Mouse (Mus musculus) stomach, embryonic 14.5 days (tissue): ENCODE results near the gene Wasf3. TPM values are rescaled to one million over a fixed set of nuclear protein-coding genes. Genes with fewer than 3 reads are reported as not detected.
"Not testable (repeated sequence)": the region's sequence is repeated elsewhere in the genome, so short reads cannot be mapped to it uniquely, and the experiment has no call there.

Source experiments
- ATAC-seq: fragments of 200-750 bp; cut with Nextera tagmentation; 2 replicates; pipeline ENCODE4 v1.8.0; 2017; ENCODE audit warnings: low read depth, moderate TSS enrichment; ENCODE audit not compliant: insufficient number of reproducible peaks, insufficient read depth, low FRiP score
- H3K27ac ChIP-seq: fragments of 300-500 bp; sonication (generic); 2 replicates; pipeline ENCODE4 v1.5.1; 2014; ENCODE audit warnings: mild to moderate bottlenecking, low read length, moderate library complexity, mixed read lengths
- H3K27me3 ChIP-seq: fragments of 300-500 bp; sonication (generic); 2 replicates; pipeline ENCODE4 v1.6.1; 2014; ENCODE audit warnings: low read length, control low read depth, mixed read lengths; ENCODE audit not compliant: control insufficient read depth, insufficient read depth
- H3K36me3 ChIP-seq: fragments of 300-500 bp; sonication (generic); 2 replicates; pipeline ENCODE4 v1.6.1; 2014; ENCODE audit warnings: mild to moderate bottlenecking, control low read depth, low read length, moderate library complexity, mixed read lengths; ENCODE audit not compliant: control insufficient read depth, insufficient read depth
- H3K4me1 ChIP-seq: fragments of 300-500 bp; sonication (generic); 2 replicates; pipeline ENCODE4 v1.6.1; 2014; ENCODE audit warnings: low read length, control low read depth, mixed read lengths; ENCODE audit not compliant: control insufficient read depth, insufficient read depth
- H3K4me2 ChIP-seq: fragments of 300-500 bp; sonication (generic); replicated peaks from 2 replicates; pipeline ENCODE4 v1.6.1; 2014; ENCODE audit warnings: low read depth, low read length, control low read depth
- H3K4me3 ChIP-seq: fragments of 300-500 bp; sonication (generic); 2 replicates; pipeline ENCODE4 v1.5.1; 2014; ENCODE audit warnings: low read depth, low read length, control low read depth
- H3K9ac ChIP-seq: fragments of 300-500 bp; sonication (generic); replicated peaks from 2 replicates; pipeline ENCODE4 v1.6.1; 2014; ENCODE audit warnings: low read depth, mild to moderate bottlenecking, control low read depth, low read length, moderate library complexity, mixed read lengths
- H3K9me3 ChIP-seq: fragments of 300-500 bp; sonication (generic); 2 replicates; pipeline ENCODE4 v1.6.1; 2016; ENCODE audit warnings: low read depth, low read length, control low read depth; ENCODE audit not compliant: control insufficient read depth
- WGBS: fragments of 180-500 bp; shearing (Covaris S2); extraction: QIAGEN DNeasy Blood & Tissue Kit; methylation state at CpG from one replicate; pipeline ENCODE4 v1.1.7; 2014; 5-methylcytosine and 5-hydroxymethylcytosine counted together
- polyA plus RNA-seq: library from polyadenylated mRNA; unstranded; fragments of >200 nt; fragmentation: Nextera tagmentation; extraction: Ambion mirVana; gene quantifications from 2 replicates; pipeline ENCODE4 v1.2.1, GENCODE M21; 2014

Gene Wasf3
- polyA plus RNA-seq, 1 experiment from 2014 or later: 1.8 TPM

DNA sequence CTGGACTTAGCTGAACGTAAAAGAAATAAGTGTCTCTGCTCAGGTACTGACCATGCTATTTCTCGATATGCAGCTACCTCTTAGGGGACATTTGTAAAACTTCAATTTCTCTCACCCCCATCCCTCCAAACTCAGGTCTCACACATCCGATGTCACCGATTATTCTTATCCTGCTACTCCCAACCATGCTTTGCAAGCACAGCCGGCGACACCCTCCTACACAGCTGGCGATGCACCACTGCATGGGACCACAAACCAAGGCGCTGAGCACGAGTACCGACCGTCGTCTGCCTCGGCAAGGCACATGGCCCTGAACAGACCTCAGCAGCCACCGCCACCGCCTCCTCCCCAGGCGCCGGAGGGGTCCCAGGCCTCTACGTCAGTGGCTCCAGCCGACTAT, 81.9 kb downstream of the Wasf3 start:
- H3K27me3 ChIP-seq: no peaks in the 10 kb centered on the region
- H3K4me2 ChIP-seq: no peak overlapping the region
- ATAC-seq: no peak
- H3K4me1 ChIP-seq: no peaks in the 10 kb centered on the region
- H3K9me3 ChIP-seq: no peaks in the 10 kb centered on the region
- H3K9ac ChIP-seq: no peak overlapping the region
- 93% methylated on average over 19 of the region's 19 CpGs for WGBS
- no peak overlapping the region for H3K27ac ChIP-seq
- H3K36me3 ChIP-seq: no peaks in the 10 kb centered on the region
- no peak overlapping the region for H3K4me3 ChIP-seq

DNA sequence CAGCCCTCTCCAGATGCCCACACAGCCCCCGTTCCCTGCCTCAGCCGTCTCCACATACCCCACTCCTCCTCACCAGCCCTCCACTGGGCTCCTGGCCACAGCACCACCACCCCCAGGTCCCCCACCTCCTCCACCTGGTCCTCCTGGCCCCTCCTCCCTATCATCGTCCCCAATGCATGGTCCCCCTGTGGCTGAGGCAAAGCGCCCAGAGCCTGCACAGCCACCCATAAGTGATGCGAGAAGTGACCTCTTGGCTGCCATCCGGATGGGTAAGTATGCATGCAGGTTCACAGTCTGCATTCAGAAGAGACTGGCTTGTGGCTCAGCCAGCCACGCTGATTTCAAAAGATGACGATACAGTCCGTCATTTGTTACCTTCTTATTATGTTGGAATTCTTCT, 83.5 kb downstream of the Wasf3 start:
- Histone ChIP-seq H3K4me2 (no peak overlapping the region), H3K4me1 (no peaks in the 10 kb centered on the region), H3K9ac (no peak overlapping the region), H3K9me3 (no peaks in the 10 kb centered on the region), H3K27ac (no peak overlapping the region), H3K36me3 (no peaks in the 10 kb centered on the region), H3K27me3 (no peaks in the 10 kb centered on the region), H3K4me3 (no peak overlapping the region)
- ATAC-seq: no peak
- WGBS: 92% methylated on average over 9 of the region's 9 CpGs

DNA sequence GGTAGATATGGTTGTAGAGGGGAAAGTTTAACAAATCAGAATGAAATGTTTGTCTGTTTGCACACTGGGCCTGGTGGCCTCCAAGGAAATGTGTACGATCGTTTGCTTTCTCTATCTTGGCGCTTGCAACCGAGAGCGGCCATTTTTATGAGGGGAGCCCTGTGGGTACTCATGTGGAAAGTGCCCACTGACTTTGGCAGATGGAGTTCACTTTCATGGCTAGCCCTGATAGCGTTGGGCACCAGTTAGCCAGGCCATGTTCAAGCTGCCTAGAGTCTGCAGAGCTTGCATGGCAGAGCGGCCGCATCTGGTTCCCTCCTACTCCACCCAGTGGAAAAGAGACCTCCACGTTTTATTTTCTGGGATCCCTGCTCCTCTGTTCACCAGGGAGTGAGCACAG, 86.0 kb downstream of the Wasf3 start:
- Histone ChIP-seq H3K4me1 (no peaks in the 10 kb centered on the region), H3K4me2 (no peak overlapping the region), H3K4me3 (no peak overlapping the region), H3K36me3 (no peaks in the 10 kb centered on the region), H3K27ac (no peak overlapping the region), H3K9me3 (no peaks in the 10 kb centered on the region), H3K9ac (no peak overlapping the region), H3K27me3 (no peaks in the 10 kb centered on the region)
- 83% methylated on average over 9 of the region's 9 CpGs for WGBS
- ATAC-seq: no peak

DNA sequence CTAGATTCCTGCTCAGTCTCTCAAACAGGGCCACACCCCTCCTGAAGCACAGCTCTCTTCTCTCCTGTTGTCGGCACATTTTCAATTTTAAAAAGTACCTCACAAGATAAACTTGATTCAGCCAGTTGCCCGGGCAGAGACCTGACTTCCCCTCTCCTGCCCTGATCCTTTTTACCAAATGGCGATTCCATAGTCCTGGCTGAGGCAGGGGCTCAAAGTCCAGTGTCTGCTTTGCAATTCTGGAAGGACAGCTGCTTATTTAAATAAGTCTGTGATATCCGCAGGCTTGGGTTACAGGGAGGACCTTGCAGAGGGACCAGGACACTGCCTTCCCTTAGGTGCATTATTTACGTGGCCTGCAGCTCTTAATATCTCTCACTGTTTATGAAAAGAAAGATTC, 86.5 kb downstream of the Wasf3 start:
- no peak overlapping the region for H3K4me2 ChIP-seq

DNA sequence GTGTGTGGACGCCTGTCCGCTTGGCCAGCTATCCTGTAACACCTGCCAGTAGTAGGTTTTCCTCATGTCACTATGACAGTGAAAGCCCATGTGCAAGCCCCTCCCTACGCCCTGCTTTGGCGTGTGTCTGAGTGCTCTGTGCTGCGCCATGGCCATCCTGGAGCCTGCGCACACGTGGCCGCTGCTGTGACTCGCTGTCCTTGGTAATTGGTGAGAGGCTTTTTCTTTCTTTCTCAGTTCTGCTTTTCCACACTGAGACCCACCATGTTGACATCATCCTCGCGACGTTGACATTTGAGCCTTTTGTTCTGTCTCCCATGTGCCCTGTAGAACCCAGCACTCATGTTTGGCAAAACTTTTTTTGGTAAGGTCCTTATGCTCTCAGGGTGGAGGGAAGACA, 87.0 kb downstream of the Wasf3 start:
- Histone ChIP-seq H3K4me3 (no peak overlapping the region), H3K4me1 (no peaks in the 10 kb centered on the region), H3K9ac (no peak overlapping the region), H3K27me3 (no peaks in the 10 kb centered on the region), H3K27ac (no peak overlapping the region), H3K9me3 (no peaks in the 10 kb centered on the region), H3K4me2 (no peak overlapping the region), H3K36me3 (no peaks in the 10 kb centered on the region)
- WGBS: 93% methylated on average over 12 of the region's 12 CpGs
- no peak for ATAC-seq

More for the DNA sequence above, 86.5 kb downstream of the Wasf3 start:
- Histone ChIP-seq H3K4me3 (no peak overlapping the region), H3K27ac (no peak overlapping the region), H3K9me3 (no peaks in the 10 kb centered on the region), H3K36me3 (no peaks in the 10 kb centered on the region), H3K27me3 (no peaks in the 10 kb centered on the region), H3K4me1 (no peaks in the 10 kb centered on the region), H3K9ac (no peak overlapping the region)
- WGBS: 62% methylated on average over 5 of the region's 5 CpGs
- ATAC-seq: no peak

DNA sequence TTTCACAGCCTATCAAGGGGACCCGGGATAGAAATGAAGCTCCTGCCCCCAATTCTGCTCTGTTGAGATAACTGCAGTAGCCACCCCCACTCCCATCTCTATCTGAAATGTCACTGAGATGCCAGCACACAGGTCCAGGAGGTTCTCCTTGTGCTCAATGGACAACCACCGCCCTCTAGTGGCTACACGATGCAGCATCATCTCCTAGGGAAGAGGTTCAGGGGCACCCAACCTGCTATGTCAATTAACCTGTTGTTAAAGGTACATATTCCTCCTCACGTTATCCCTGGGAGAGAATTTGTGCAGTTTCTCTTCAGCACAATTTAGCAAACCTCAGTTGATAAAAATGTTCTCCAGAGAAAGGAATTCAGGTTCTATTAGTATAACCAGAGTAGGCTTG, 94.8 kb downstream of the Wasf3 start:
- not testable (repeated sequence) for H3K4me2 ChIP-seq, H3K27me3 ChIP-seq, ATAC-seq, H3K4me3 ChIP-seq, H3K9me3 ChIP-seq, H3K27ac ChIP-seq, H3K36me3 ChIP-seq, H3K4me1 ChIP-seq, H3K9ac ChIP-seq
- 10% methylated on average over 4 of the region's 4 CpGs for WGBS

DNA sequence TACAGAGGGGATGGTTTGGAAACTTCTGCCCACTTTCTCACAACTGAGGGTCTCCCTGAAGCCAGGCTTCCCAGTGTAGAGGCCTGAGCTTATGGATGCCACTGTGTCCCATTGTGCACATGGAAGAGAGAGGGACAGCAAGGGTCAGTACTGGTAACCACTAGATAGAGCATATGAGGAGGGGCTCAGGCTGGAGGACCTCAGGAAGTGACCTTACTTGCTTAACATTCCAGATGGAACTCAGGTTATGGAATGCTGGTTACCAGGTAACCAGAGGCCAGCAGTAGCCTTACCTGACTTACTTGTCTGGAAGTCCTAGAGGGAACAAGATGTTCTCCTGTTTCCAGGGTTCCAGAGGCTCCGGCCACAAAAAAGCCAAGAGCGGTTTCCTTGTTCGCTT, 96.9 kb downstream of the Wasf3 start, which contains the start of gene Gm6408:
Gene Gm6408, plus strand, starts transcription at position 301 of the 400 bp plus-strand sequence.
- H3K27me3 ChIP-seq, H3K36me3 ChIP-seq, H3K4me2 ChIP-seq, H3K4me3 ChIP-seq, ATAC-seq, H3K27ac ChIP-seq, H3K9me3 ChIP-seq, H3K9ac ChIP-seq, H3K4me1 ChIP-seq: not testable (repeated sequence)
- WGBS: 100% methylated on average over 1 of the region's 3 CpGs

DNA sequence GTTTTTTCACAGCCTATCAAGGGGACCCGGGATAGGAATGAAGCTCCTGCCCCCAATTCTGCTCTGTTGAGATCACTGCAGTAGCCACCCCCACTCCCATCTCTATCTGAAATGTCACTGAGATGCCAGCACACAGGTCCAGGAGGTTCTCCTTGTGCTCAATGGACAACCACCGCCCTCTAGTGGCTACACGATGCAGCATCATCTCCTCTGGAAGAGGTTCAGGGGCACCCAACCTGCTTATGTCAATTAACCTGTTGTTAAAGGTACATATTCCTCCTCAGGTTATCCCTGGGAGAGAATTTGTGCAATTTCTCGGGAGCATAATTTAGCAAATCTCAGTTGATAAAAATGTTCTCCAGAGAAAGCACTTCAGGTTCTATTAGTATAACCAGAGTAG, 104.2 kb downstream of the Wasf3 start:
- not testable (repeated sequence) for H3K9me3 ChIP-seq, H3K4me1 ChIP-seq, H3K4me2 ChIP-seq, H3K27ac ChIP-seq, ATAC-seq, H3K27me3 ChIP-seq, H3K4me3 ChIP-seq, H3K9ac ChIP-seq, H3K36me3 ChIP-seq
- 8% methylated on average over 3 of the region's 4 CpGs for WGBS

DNA sequence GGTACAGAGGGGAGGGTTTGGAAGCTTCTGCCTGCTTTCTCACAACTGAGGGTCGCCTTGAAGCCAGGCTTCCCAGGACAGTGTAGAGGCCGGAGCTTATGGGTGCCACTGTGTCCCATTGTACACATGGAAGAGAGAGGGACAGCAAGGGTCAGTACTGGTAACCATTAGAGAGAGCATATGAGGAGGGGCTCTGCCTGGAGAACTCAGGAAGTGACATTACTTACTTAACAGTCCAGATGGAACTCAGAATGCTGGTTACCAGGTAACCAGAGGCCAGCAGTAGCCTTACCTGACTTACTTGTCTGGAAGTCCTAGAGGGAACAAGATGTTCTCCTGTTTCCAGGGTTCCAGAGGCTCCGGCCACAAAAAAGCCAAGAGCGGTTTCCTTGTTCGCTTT, 106.3 kb downstream of the Wasf3 start, which contains the start of gene Gm6370:
Gene Gm6370, plus strand, starts transcription at position 301 of the 400 bp plus-strand sequence.
- H3K27me3 ChIP-seq: not testable (repeated sequence)

More for the DNA sequence above, 106.3 kb downstream of the Wasf3 start, which contains the start of gene Gm6370:
- H3K4me2 ChIP-seq, H3K36me3 ChIP-seq, H3K9me3 ChIP-seq, H3K9ac ChIP-seq, H3K4me1 ChIP-seq, H3K27ac ChIP-seq, ATAC-seq, H3K4me3 ChIP-seq: not testable (repeated sequence)
- WGBS: no CpG with 5 or more reads among the region's 5 CpGs
